Mouse (Mus musculus): ENCODE results near the gene Abt1. TPM values are rescaled to one million over a fixed set of nuclear protein-coding genes. Genes with fewer than 3 reads are reported as not detected.

The Abt1 gene
- total RNA-seq (2023): 18.1 TPM

GRCm38 (mm10) chr13:23423286-23424051, at the start of gene Abt1:
Gene Abt1, minus strand, starts transcription at chr13:23423866.

GRCm38 (mm10) chr13:23465600-23466109, 42.0 kb upstream of the Abt1 start, which contains the start of gene Btn1a1:
Gene Btn1a1, minus strand, starts transcription at chr13:23465901.

GRCm38 (mm10) chr13:23368583-23369420, 54.9 kb downstream of the Abt1 start, which contains the start of gene Zfp322a:
Gene Zfp322a, minus strand, starts transcription at chr13:23369208.

Other genes starting within 250 kb of the Abt1 start
- not detected for gene Vmn1r220, start 235.9 kb downstream of the Abt1 start, total RNA-seq (2023)
- not detected for gene Vmn1r221, start 209.7 kb downstream of the Abt1 start, total RNA-seq (2023)
- not detected for gene Vmn1r222, start 187.9 kb downstream of the Abt1 start, total RNA-seq (2023)
- gene Vmn1r223, start 176.7 kb downstream of the Abt1 start, total RNA-seq (2023): not detected
- 19.2 TPM for gene Zfp322a, start 54.7 kb downstream of the Abt1 start, total RNA-seq (2023)
- gene Btn1a1, start 42.0 kb upstream of the Abt1 start, total RNA-seq (2023): not detected
- gene Btn2a2, start 65.0 kb upstream of the Abt1 start, total RNA-seq (2023): not detected
- gene Hist1h4h, start 107.2 kb upstream of the Abt1 start, total RNA-seq (2023): 194 TPM
- 10.1 TPM for gene Hist1h2af, start 110.0 kb upstream of the Abt1 start, total RNA-seq (2023)
- gene Hist1h3g, start 111.6 kb upstream of the Abt1 start, total RNA-seq (2023): not detected
- gene Hist1h2bh, start 119.5 kb upstream of the Abt1 start, total RNA-seq (2023): 4.1 TPM
- 49.5 TPM for gene Hist1h3f, start 120.2 kb upstream of the Abt1 start, total RNA-seq (2023)
- 34.0 TPM for gene Hist1h4f, start 127.8 kb upstream of the Abt1 start, total RNA-seq (2023)
- gene Hist1h1d, start 129.4 kb upstream of the Abt1 start, total RNA-seq (2023): 5.9 TPM
- 112 TPM for gene Hist1h3e, start 138.5 kb upstream of the Abt1 start, total RNA-seq (2023)
- gene Hist1h2ae, start 147.4 kb upstream of the Abt1 start, total RNA-seq (2023): 7.7 TPM
- gene Hist1h2bg, start 147.5 kb upstream of the Abt1 start, total RNA-seq (2023): 132 TPM
- 76.2 TPM for gene Hist1h2bf, start 150.3 kb upstream of the Abt1 start, total RNA-seq (2023)
- 2.4 TPM for gene Hist1h2ad, start 150.5 kb upstream of the Abt1 start, total RNA-seq (2023)
- gene Hist1h3d, start 151.9 kb upstream of the Abt1 start, total RNA-seq (2023): 2.3 TPM
- 124 TPM for gene Hist1h4d, start 157.7 kb upstream of the Abt1 start, total RNA-seq (2023)
- 10.8 TPM for gene Hist1h2be, start 197.3 kb upstream of the Abt1 start, total RNA-seq (2023)
- 135 TPM for gene Hist1h1e, start 198.7 kb upstream of the Abt1 start, total RNA-seq (2023)